Mouse (Mus musculus) gastrocnemius, adult 2 months (tissue): ENCODE data around the gene Rex1bd. TPM values are rescaled to one million over a fixed set of nuclear protein-coding genes. Genes with fewer than 3 reads are reported as not detected.

Experiments used
- DNase-seq: peaks from one replicate; pipeline ENCODE4 v3.0.0; 2022
- H3K27ac ChIP-seq: fragments of 200-600 bp; 2 replicates; pipeline ENCODE4 v1.8.1; 2022; ENCODE audit warnings: mild to moderate bottlenecking
- H3K4me3 ChIP-seq: fragments of 200-600 bp; 2 replicates; pipeline ENCODE4 v1.8.1; 2022; ENCODE audit warnings: mild to moderate bottlenecking, moderate library complexity
- CTCF ChIP-seq: fragments of 200-600 bp; IDR thresholded peaks from 2 replicates; pipeline ENCODE4 v1.8.1; 2022; ENCODE audit warnings: antibody characterized with exemption, mild to moderate bottlenecking, moderate library complexity
- intact Hi-C: fragments of 180-260 bp; cut with DNase I; formaldehyde crosslinking; loops from one replicate; pipeline ENCODE4 v1.15.1; 2025
- total RNA-seq, 2 experiments: library from RNA; stranded (reverse); gene quantifications; 2 replicates each; pipeline ENCODE4 v1.2.3; 2021

Rex1bd gene
- total RNA-seq, 2 experiments from 2014 or later: 146 to 148 TPM

DNA sequence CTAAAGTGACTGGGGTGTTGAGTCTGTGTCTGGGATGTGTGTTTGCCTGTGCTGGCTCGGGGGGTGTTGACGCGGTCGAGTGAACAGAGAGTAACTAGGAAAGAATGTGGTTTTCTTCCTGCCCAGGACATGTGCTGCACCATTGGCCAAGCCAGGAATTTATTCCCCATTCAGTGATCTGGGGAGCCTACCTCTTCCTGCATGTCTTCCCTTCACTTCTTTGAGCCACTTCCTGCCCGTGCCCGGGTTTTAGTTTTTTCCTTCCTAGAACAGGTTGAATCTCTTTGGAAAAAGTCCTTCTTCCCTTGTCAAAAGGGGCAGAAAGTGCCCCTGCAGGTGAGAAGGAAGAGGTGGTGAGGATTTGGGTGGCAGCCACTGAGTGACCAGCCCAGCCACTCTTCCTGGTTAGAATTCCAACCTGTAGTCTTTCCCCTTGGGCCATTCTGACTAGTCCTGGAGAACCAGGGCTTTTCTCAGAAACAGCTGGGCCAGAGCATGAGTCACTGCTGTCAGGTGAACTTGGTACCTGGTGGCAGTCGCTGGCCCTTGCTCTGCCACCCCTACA, 34.0 kb upstream of the Rex1bd start:
- TF ChIP-seq CTCF: no peak
- intact Hi-C loops: no loop called here
- peak overlapping the region; percentile 93 for H3K4me3 ChIP-seq
- DNase-seq: peak; percentile 50
- H3K27ac ChIP-seq: peak overlapping the region; percentile 99

DNA sequence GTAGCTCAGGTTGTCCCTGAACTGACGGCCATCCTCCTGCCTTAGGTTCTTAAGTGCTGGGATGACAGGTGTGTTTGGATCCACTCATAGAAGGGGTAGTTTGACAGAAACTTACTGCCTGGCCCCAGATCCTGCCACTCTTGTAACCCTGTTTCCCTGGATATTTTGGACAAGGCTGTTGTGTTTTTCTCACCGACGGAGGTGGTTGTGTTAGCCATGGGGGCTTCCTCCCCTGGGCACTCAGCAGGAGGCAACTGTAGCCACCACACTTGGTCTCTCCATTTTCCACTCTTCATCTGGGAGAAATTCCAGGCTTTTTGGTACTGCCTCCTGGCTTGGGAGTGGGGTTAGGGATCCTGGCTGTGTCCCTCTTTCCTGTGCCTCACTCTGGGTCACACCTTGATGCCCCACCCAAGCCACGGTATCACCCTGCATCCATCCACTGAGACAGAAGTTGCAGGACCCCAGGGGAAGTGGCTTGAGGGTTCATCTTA, 33.5 kb upstream of the Rex1bd start:
- TF ChIP-seq CTCF: no peak
- H3K27ac ChIP-seq: peak overlapping the region; percentile 99
- H3K4me3 ChIP-seq: peak overlapping the region; percentile 93
- DNase-seq: no peak
- intact Hi-C loops: no loop called here

DNA sequence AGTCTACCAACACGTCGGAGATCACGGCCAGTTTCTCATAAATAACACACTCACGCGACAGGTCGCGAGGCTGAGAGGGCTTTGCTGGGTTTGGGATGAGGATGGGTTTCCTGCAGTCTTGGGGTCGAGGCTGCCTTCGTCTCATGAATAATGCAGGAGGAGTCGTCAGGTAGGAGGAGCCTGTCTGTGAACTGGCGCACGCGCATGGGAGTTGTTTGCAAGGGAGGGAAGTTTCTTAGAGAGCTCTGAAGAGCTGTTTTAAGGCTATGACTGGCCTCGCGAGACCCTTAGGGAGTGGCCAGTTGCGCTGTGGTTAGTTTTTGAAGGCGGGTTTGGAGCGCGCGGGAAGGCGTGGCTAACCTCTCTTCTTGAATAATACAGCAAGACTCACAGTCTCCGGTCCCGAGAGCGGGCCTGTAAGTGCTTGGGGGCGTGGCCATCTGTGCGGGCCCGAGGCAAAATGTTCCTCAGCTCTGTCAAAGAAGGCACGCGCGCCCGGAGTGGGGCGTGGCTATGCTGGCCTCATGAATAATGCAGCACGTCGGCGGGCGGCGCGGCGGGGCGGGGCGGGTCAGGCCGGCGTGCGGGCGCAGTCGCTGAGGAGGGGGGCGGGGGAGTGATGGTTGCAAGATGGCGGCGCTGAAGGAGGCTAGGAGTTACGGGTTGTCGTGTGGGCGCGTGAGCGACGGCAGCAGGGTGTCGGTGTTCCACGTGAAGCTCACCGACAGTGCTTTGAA, 32.7 kb upstream of the Rex1bd start, which contains the start of gene Ell:
Gene Ell (plus strand): TSS at position 381 of the 737 bp plus-strand sequence.
- TF ChIP-seq CTCF: no peak
- peak within 1 kb of the TSS; percentile 93 for H3K4me3 ChIP-seq
- DNase-seq: peak; percentile 100
- peak within 1 kb of the TSS; percentile 99 for H3K27ac ChIP-seq
- intact Hi-C loops: loop anchor here (2.0 kb wide), 1 partner anchor 16 kb away; no protein-coding TSS in a partner anchor

DNA sequence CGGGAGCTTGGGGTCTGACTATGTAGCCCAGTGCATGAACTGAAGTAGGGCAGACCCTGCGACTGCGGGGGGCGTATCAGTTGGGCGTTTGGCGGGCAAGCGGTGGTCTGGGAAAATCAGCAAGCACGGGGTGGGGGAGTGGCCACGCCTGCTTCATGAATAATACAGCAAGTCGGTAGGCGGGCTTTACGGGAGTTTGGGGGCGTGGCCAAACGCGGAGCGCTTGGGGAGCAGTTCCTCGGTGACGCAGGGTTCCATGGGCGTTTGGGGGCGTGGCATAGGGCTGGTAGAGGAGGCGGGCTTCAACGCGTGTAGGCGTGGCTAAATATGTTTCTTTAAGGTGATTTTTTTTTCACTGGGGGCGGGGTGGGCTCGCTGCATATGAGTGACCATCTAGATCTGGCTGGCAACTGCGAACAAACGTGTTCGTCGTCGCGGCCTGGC, 32.1 kb upstream of the Rex1bd start:
- peak overlapping the region; percentile 93 for H3K4me3 ChIP-seq
- TF ChIP-seq CTCF: no peak
- intact Hi-C loops: loop anchor here (2.0 kb wide), 1 partner anchor 16 kb away; no protein-coding TSS in a partner anchor
- peak overlapping the region; percentile 99 for H3K27ac ChIP-seq
- peak; percentile 100 for DNase-seq

DNA sequence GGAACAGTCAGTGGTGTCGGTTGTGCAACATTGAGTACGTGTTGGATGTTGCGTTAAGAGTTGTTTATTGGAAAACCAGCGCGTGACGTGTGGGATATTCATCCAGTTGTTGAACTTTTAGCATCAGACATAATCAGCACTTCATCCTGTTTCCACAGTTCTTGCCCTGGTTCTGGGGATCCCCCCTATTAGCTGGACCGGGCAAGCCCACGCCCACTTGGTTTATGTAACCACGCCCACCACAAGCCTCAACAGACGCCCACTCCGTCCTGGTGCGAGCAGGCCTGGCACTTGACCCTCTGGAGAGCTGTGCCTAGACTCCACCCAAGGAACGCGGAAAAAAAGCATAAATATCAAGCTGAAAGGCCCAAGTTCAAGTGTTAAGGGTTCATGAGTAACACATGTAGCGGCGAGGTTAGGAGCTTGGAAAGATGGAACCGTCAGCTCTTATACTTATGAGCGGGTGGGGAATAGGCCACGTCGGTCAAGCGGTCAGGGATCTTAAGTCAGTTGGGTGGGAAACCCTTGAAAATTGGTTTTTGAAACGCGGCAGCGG, 31.6 kb upstream of the Rex1bd start:
- H3K27ac ChIP-seq: peak overlapping the region; percentile 99

DNA sequence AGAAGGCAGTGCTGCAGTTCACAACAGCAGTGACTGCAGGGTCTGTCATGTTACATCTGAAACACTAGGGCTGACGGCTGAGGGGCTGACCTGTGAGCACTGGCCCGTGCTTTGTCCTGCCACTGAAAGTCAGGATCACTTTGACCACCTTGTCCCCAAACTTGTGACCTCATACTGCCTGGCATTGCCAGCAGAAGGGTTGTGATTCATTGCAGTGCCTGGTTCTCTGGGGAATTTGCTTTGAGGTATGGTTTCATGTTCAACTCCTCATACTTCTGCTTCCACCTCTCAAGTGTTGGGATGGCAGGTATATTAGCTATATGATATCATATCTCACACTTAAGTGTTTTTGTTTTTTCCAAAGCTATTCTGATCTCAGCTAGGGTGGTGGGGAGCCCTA, 29.1 kb upstream of the Rex1bd start:
- H3K4me3 ChIP-seq: no peak overlapping the region
- intact Hi-C loops: no loop called here
- DNase-seq: no peak
- no peak for TF ChIP-seq CTCF
- no peak overlapping the region for H3K27ac ChIP-seq

More for the DNA sequence above, 31.6 kb upstream of the Rex1bd start:
- peak; percentile 75 for DNase-seq
- no peak for TF ChIP-seq CTCF
- peak overlapping the region; percentile 93 for H3K4me3 ChIP-seq
- intact Hi-C loops: loop anchor here (2.0 kb wide), 1 partner anchor 15 kb away; no protein-coding TSS in a partner anchor

DNA sequence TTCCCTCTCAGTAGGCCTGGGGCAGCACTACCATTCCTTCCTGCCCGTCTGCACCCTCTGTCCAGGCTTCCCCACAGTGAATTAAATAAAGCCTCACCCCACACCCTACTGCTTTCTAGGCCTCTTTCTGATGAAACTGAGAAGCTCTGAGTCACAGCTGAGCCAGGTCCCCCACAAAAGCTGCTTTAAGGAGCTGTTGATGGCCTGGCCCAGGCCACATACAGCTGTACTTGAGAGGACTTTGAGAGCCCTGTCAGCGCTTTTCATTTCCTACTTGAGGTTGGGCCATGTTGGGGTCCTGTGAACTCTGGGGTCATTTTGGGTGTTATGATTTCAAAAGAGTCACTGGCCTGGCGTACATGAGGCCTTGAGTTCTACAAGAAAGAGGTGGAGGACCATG, 28.7 kb upstream of the Rex1bd start:
- no peak overlapping the region for H3K4me3 ChIP-seq
- no peak for TF ChIP-seq CTCF
- DNase-seq: no peak
- intact Hi-C loops: no loop called here
- H3K27ac ChIP-seq: no peak overlapping the region

DNA sequence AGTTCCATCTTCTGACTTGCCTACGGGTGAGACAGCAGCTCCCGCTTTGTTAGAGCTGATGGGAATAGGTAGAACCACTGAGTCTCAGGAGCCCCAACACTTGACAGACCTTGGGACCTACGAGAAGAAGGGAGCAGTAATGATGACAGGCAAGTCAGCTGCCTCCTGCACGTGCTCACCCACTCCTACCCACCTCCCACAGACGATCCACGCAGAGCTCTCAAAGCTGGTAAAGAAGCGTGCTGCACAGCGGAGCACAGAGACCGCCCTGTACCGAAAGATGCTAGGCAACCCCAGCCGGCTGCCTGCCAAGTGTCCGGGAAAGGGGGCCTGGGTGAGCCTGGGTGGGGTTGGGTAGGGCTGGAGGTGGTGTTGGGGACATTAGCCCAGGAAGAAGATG, 27.7 kb upstream of the Rex1bd start:
- intact Hi-C loops: no loop called here
- TF ChIP-seq CTCF: no peak

DNA sequence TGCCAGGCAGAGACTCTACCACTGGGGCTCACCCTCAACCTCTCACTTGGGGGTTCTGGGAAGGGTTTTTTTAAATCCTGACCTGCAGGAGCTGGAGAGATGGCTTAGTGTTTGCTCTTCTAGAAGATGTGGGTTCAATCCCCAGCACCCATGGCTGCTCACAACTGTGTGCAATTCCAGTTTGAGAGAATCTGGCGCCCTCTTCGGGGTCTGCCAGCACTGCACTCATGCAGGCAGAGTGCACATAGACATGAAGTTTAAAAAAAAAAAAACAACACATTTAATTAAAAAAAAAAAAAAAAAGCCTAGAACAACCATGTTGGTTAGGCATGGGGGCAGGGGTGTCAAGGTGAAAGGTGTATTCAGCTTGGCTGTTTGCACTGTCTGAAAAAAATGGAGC, 23.8 kb upstream of the Rex1bd start:
- no peak overlapping the region for H3K4me3 ChIP-seq
- no peak for DNase-seq
- intact Hi-C loops: no loop called here
- no peak for TF ChIP-seq CTCF
- H3K27ac ChIP-seq: no peak overlapping the region

More for the DNA sequence above, 27.7 kb upstream of the Rex1bd start:
- no peak for DNase-seq
- no peak overlapping the region for H3K27ac ChIP-seq
- no peak overlapping the region for H3K4me3 ChIP-seq

DNA sequence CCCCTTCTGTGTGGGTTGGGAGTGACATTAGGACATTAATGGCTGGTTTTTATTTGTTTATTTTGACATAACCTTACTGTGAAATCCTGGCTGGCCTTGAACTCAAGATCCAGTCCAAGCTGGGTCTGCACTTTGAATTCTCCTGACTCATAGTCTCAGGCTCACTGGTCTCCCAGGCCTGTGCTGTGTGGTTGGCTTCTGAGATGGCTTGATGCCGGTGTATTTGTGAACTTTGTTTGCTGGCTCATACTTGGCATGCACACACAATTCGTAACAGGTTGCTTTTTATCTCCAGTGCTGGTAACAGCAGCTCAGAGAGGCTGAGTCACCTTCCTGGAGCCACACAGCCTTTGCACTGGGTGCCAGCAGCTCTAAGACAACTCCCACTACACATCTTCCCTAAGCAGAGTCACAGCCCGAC, 23.2 kb upstream of the Rex1bd start:
- intact Hi-C loops: no loop called here
- DNase-seq: no peak
- no peak for TF ChIP-seq CTCF
- Histone ChIP-seq H3K27ac (no peak overlapping the region), H3K4me3 (no peak overlapping the region)

DNA sequence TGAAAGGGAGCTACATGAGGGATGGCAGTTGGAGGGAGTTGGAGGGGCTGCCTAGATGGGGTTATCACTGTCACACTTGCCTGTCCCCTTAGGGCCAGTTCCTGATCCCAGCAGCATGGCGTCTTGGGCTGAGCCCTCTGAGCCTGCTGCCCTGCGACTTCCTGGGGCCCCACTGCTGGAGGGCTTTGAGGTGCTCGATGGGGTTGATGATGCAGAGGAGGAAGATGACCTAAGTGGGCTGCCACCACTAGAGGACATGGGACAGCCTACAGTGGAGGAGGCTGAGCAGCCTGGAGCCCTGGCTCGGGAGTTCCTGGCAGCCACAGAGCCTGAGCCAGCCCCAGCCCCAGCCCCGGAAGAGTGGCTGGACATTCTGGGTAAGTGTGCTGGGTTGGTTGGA, 22.7 kb upstream of the Rex1bd start:
- no peak for TF ChIP-seq CTCF
- Histone ChIP-seq H3K4me3 (no peak overlapping the region), H3K27ac (no peak overlapping the region)
- DNase-seq: no peak
- intact Hi-C loops: no loop called here

DNA sequence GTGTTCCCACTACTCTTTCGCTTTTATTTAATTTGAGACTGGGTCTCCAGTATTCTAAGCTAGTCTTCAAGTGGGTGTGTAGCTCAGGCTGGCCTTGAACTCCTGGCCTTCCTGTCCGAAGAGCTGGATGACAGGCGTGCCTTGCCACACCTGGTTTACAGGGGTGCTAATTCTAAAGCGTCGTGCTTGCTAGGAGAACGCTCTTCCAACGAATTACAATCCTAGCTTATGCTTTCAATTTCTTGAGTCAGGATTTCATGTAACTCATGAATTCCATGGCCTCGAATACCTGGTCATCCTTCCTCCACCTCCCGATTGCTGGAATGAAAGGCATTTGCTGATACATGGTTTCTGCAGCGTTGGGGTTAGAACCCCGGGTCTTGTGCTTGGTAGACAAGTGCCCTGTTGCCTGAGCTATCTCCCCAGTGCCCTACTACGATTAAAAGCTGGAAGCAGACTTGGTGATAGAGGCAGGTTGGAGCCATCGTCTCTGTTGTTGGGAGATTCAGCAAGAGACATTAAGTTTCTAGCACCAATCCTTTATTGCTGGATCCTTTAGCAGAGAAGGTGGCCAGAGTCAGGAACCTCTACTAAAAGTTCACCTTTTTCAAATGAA, 21.7 kb upstream of the Rex1bd start:
- Histone ChIP-seq H3K4me3 (peak overlapping the region; percentile 79), H3K27ac (peak overlapping the region; percentile 98)
- DNase-seq: no peak
- intact Hi-C loops: no loop called here
- no peak for TF ChIP-seq CTCF
